Mouse (Mus musculus): ENCODE data around the gene Faah.

DNA sequence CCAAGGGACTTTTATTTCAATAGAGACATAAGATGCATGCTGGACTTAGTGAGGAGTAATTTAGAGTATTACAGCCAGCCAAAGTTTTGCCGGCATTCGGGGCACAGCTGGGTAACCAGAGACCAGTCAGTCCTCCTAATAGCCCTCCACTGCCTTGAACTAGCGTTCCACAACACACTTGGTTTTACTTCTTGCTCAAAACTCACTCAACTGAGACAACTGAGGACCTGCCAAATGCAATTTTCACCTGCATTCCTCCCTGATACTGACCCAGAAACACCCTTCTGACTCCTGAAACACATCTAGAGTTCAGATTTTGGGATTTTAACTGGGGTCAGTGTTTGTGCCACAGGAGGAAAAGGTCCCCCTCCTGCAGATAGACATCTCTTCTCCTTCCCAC, 1.3 kb downstream of the Faah start:
- TF ChIP-seq CTCF (IDR thresholded peaks at IDR 0.05; ENCODE audit: low read depth) (no peak), EP300 (optimal IDR thresholded peaks at IDR 0.05) (no peak)
